Mouse (Mus musculus) lung, embryonic 16.5 days (tissue): ENCODE results near the gene Lpcat1. TPM values are rescaled to one million over a fixed set of nuclear protein-coding genes. Genes with fewer than 3 reads are reported as not detected.

Experiments used
- ATAC-seq: fragments of 200-750 bp; cut with Nextera tagmentation; 2 replicates; pipeline ENCODE4 v1.8.0; 2017; ENCODE audit warnings: low read depth, mild to moderate bottlenecking, moderate library complexity
- H3K27ac ChIP-seq: fragments of 300-500 bp; sonication (generic); 2 replicates; pipeline ENCODE4 v1.5.1; 2014; ENCODE audit warnings: mild to moderate bottlenecking, control low read depth, low read length
- H3K27me3 ChIP-seq: fragments of 300-500 bp; sonication (generic); 2 replicates; pipeline ENCODE4 v1.6.1; 2014; ENCODE audit warnings: low read depth, low read length, mixed read lengths; ENCODE audit not compliant: control insufficient read depth, insufficient read depth
- H3K36me3 ChIP-seq: fragments of 300-500 bp; sonication (generic); 2 replicates; pipeline ENCODE4 v1.6.1; 2014; ENCODE audit warnings: low read length; ENCODE audit not compliant: control insufficient read depth, insufficient read depth
- H3K4me1 ChIP-seq: fragments of 300-500 bp; sonication (generic); replicated peaks from 2 replicates; pipeline ENCODE4 v1.6.1; 2014; ENCODE audit warnings: low read length, mixed read lengths; ENCODE audit not compliant: control insufficient read depth, insufficient read depth
- H3K4me2 ChIP-seq: fragments of 300-500 bp; sonication (generic); 2 replicates; pipeline ENCODE4 v1.6.1; 2014; ENCODE audit warnings: low read depth, low read length, control low read depth
- H3K4me3 ChIP-seq: fragments of 300-500 bp; sonication (generic); 2 replicates; pipeline ENCODE4 v1.5.1; 2014; ENCODE audit warnings: mild to moderate bottlenecking, low read length, control low read depth
- H3K9ac ChIP-seq: fragments of 300-500 bp; sonication (generic); 2 replicates; pipeline ENCODE4 v1.6.1; 2014; ENCODE audit warnings: low read length, control low read depth
- H3K9me3 ChIP-seq: fragments of 300-500 bp; sonication (generic); 2 replicates; pipeline ENCODE4 v1.6.1; 2016; ENCODE audit warnings: low read length; ENCODE audit not compliant: control insufficient read depth
- WGBS: fragments of 180-500 bp; shearing (Covaris S2); extraction: QIAGEN DNeasy Blood & Tissue Kit; methylation state at CpG from one replicate; pipeline ENCODE4 v1.1.7; 2014; 5-methylcytosine and 5-hydroxymethylcytosine counted together
- polyA plus RNA-seq: library from polyadenylated mRNA; unstranded; fragments of >200 nt; fragmentation: Nextera tagmentation; extraction: Ambion mirVana; gene quantifications from 2 replicates; pipeline ENCODE4 v1.2.1, GENCODE M21; 2015

Gene Lpcat1
- polyA plus RNA-seq, 1 experiment from 2014 or later = 119 TPM

DNA sequence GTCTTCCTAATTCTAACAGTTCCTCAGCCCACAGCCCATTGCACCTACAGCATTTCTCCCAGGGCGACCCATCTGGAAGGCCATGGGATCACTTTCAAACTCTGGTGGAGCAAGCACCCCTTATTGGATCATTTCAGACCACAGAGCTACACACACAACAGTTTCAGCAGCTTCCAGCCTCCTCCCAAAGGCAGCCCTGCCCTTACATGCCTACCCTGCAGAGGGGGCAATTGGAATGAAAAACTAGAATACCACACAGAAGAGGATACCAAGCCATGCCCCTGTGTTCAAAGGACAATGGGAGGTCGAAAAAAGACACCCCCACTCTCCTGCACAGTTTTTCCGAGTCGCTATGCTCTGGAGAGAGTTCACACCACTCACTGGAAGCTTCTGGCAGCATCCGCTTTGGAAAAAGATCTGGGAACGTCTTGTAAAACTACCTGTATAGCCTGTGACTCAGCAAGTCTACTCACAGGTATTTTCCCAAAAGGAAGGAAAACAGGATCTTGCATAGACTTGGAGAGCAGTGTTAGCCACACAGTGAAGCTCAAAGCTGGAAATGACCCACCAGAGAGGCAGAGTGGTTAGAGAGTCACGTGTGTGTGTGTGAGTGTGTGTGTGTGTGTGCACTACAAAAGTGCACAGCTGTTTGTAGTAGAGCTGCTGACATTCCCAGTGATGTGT is 34.4 kb upstream of the Lpcat1 start:
- 55% methylated on average over 7 of the region's 7 CpGs for WGBS
- no peak overlapping the region; the same call in 1 of the 2 replicates for H3K27ac ChIP-seq
- H3K9ac ChIP-seq = no peak overlapping the region
- ATAC-seq = peak; percentile 37; the same call in 1 of the 2 replicates
- H3K36me3 ChIP-seq = no peaks in the 10 kb centered on the region
- 0 out of 2 replicates have a peak, but pooled peaks cover 3% of the 10 kb centered on the region for H3K4me1 ChIP-seq
- H3K4me2 ChIP-seq = no peak overlapping the region
- no peak overlapping the region for H3K4me3 ChIP-seq
- H3K9me3 ChIP-seq = no peaks in the 10 kb centered on the region
- no peaks in the 10 kb centered on the region for H3K27me3 ChIP-seq

GRCm38 (mm10) chr13:73433681-73434535 is 33.1 kb upstream of the Lpcat1 start:
- Histone ChIP-seq H3K27me3 (no peaks in the 10 kb centered on the region), H3K9ac (no peak overlapping the region), H3K4me3 (no peak overlapping the region), H3K4me2 (no peak overlapping the region), H3K36me3 (no peaks in the 10 kb centered on the region), H3K4me1 (0 out of 2 replicates have a peak, but pooled peaks cover 3% of the 10 kb centered on the region), H3K27ac (no peak overlapping the region), H3K9me3 (no peaks in the 10 kb centered on the region)
- 65% methylated on average over 15 of the region's 15 CpGs for WGBS
- ATAC-seq = no peak

- ATAC-seq = no peak
- WGBS = 43% methylated on average over 5 of the region's 5 CpGs
- Histone ChIP-seq H3K4me2 (no peak overlapping the region), H3K36me3 (no peaks in the 10 kb centered on the region), H3K4me1 (0 out of 2 replicates have a peak, but pooled peaks cover 3% of the 10 kb centered on the region), H3K27me3 (no peaks in the 10 kb centered on the region), H3K4me3 (no peak overlapping the region), H3K9me3 (no peaks in the 10 kb centered on the region), H3K9ac (no peak overlapping the region), H3K27ac (no peak overlapping the region)
Measured at GRCm38 (mm10) chr13:73434687-73435086, 32.3 kb upstream of the Lpcat1 start.

DNA sequence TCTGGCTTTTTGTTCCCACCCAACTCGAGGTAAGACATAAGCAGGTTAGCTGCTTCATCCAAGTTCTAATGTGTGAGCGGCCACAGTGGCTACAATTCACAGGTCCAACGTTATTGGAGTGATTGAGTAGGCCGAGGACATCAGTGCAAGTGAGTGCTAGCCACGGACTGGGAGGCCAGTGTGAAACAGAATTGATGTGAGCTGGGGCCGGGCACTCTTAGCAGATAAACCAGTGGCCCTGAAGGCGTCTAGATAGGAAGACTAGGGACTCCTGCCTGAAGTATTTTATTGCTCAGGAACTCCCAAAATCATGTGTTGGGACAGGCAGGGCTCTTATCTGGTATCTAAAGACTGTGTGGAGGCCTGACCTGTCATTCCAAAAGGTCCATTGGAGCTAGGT is 31.3 kb upstream of the Lpcat1 start:
- no peak for ATAC-seq
- no peaks in the 10 kb centered on the region for H3K9me3 ChIP-seq
- H3K4me1 ChIP-seq = 0 out of 2 replicates have a peak, but pooled peaks cover 3% of the 10 kb centered on the region
- H3K9ac ChIP-seq = no peak overlapping the region
- 80% methylated on average over 7 of the region's 7 CpGs for WGBS
- no peak overlapping the region for H3K27ac ChIP-seq
- H3K36me3 ChIP-seq = no peaks in the 10 kb centered on the region
- no peaks in the 10 kb centered on the region for H3K27me3 ChIP-seq
- H3K4me3 ChIP-seq = no peak overlapping the region
- H3K4me2 ChIP-seq = no peak overlapping the region

GRCm38 (mm10) chr13:73439057-73439456 is 27.9 kb upstream of the Lpcat1 start:
- 53% methylated on average over 9 of the region's 9 CpGs for WGBS
- H3K4me3 ChIP-seq = no peak overlapping the region

GRCm38 (mm10) chr13:73441032-73441431 is 26.0 kb upstream of the Lpcat1 start:
- H3K27me3 ChIP-seq = no peaks in the 10 kb centered on the region
- no peak overlapping the region for H3K4me3 ChIP-seq
- no peaks in the 10 kb centered on the region for H3K9me3 ChIP-seq
- H3K36me3 ChIP-seq = no peaks in the 10 kb centered on the region
- 66% methylated on average over 4 of the region's 4 CpGs for WGBS
- no peak for ATAC-seq
- H3K9ac ChIP-seq = no peak overlapping the region
- H3K4me2 ChIP-seq = no peak overlapping the region
- peaks cover 17% of the 10 kb centered on the region for H3K4me1 ChIP-seq
- H3K27ac ChIP-seq = no peak overlapping the region

More at GRCm38 (mm10) chr13:73439057-73439456, 27.9 kb upstream of the Lpcat1 start:
- no peak overlapping the region for H3K4me2 ChIP-seq
- H3K27ac ChIP-seq = no peak overlapping the region
- no peak for ATAC-seq
- no peaks in the 10 kb centered on the region for H3K36me3 ChIP-seq
- H3K9ac ChIP-seq = no peak overlapping the region
- H3K4me1 ChIP-seq = 0 out of 2 replicates have a peak, but pooled peaks cover 3% of the 10 kb centered on the region
- H3K9me3 ChIP-seq = no peaks in the 10 kb centered on the region
- H3K27me3 ChIP-seq = no peaks in the 10 kb centered on the region

DNA sequence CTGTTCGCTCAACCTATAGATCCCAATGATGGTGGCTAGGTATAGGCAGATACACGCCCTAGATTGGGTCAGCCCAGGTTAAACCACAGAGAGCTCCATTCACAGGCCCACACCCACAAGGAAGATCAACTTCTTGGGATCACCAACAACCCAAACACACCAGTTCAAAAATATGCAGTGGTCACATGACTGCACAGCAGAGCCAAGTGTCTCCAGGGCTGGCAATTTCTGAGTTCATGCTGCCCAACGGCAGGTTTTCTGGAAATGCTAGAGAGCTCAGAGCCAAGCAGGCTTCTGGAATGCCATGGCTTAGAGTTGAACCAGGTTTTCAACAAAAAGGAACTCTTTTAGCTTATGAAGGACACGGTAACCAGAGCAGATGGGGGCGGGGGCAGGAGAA is 25.3 kb upstream of the Lpcat1 start:
- ATAC-seq = no peak
- Histone ChIP-seq H3K4me2 (no peak overlapping the region), H3K36me3 (no peaks in the 10 kb centered on the region), H3K9me3 (no peaks in the 10 kb centered on the region), H3K27me3 (no peaks in the 10 kb centered on the region), H3K4me3 (no peak overlapping the region), H3K27ac (peak overlapping the region; percentile 43; the same call in 1 of the 2 replicates), H3K9ac (no peak overlapping the region), H3K4me1 (peaks cover 24% of the 10 kb centered on the region)
- WGBS = 70% methylated on average over 5 of the region's 5 CpGs

- no peak for ATAC-seq
- 70% methylated on average over 5 of the region's 5 CpGs for WGBS
- no peak overlapping the region for H3K4me2 ChIP-seq
- 0 out of 2 replicates have a peak overlapping the region, but pooled peaks have one; percentile 23 for H3K27ac ChIP-seq
- H3K36me3 ChIP-seq = no peaks in the 10 kb centered on the region
- no peaks in the 10 kb centered on the region for H3K27me3 ChIP-seq
- no peak overlapping the region for H3K4me3 ChIP-seq
- H3K9me3 ChIP-seq = no peaks in the 10 kb centered on the region
- peaks cover 24% of the 10 kb centered on the region for H3K4me1 ChIP-seq
- no peak overlapping the region for H3K9ac ChIP-seq
Measured at GRCm38 (mm10) chr13:73442431-73442830, 24.6 kb upstream of the Lpcat1 start.

- Histone ChIP-seq H3K4me3 (no peak overlapping the region), H3K27me3 (no peaks in the 10 kb centered on the region), H3K4me1 (peaks cover 33% of the 10 kb centered on the region), H3K36me3 (no peaks in the 10 kb centered on the region), H3K4me2 (no peak overlapping the region), H3K9me3 (no peaks in the 10 kb centered on the region), H3K9ac (no peak overlapping the region), H3K27ac (peak overlapping the region; percentile 28)
- 56% methylated on average over 4 of the region's 4 CpGs for WGBS
- ATAC-seq = no peak
Measured at GRCm38 (mm10) chr13:73443093-73443821, 23.7 kb upstream of the Lpcat1 start.
